Mouse (Mus musculus) MEL (cell line): ENCODE results near the gene Cerk. TPM values are rescaled to one million over a fixed set of nuclear protein-coding genes. Genes with fewer than 3 reads are reported as not detected.

Experiments used
- DNase-seq: peaks from one replicate; pipeline ENCODE4 v3.0.0; 2011; ENCODE audit warnings: low read depth, low spot score
- H3K27ac ChIP-seq: 2 replicates; pipeline ENCODE4 v1.5.1; 2012; ENCODE audit warnings: low read depth, mild to moderate bottlenecking, control low read depth, low read length, moderate library complexity; ENCODE audit not compliant: control insufficient read depth
- H3K27me3 ChIP-seq, 2 experiments: fragments of 150-350 bp in 1 of 2; sonication (generic) in 1 of 2; 2 replicates each; pipeline ENCODE4 v1.6.1; 2012; ENCODE audit warnings: low read length in 2 of 2, mild to moderate bottlenecking in 2 of 2, improper control_type of control experiment in 1 of 2, moderate library complexity in 1 of 2; ENCODE audit not compliant: insufficient read depth in 2 of 2, control insufficient read depth in 1 of 2
- H3K36me3 ChIP-seq, 2 experiments: 2 replicates each; pipeline ENCODE4 v1.6.1; 2012 to 2014; ENCODE audit warnings: low read length in 2 of 2, improper control_type of control experiment in 1 of 2, inconsistent platforms in 1 of 2, mild to moderate bottlenecking in 1 of 2; ENCODE audit not compliant: insufficient read depth in 2 of 2, control insufficient read depth in 1 of 2
- H3K4me1 ChIP-seq, 2 experiments: fragments of 150-350 bp in 1 of 2; sonication (generic) in 1 of 2; 2 replicates each; pipeline ENCODE4 v1.6.1; 2012; ENCODE audit warnings: low read length in 2 of 2, improper control_type of control experiment in 1 of 2, mild to moderate bottlenecking in 1 of 2; ENCODE audit not compliant: insufficient read depth in 2 of 2, control insufficient read depth in 1 of 2
- H3K4me3 ChIP-seq, 2 experiments: fragments of 150-350 bp in 1 of 2; sonication (generic) in 1 of 2; 2 replicates each; pipeline ENCODE4 v1.5.1; 2012; ENCODE audit warnings: low read depth in 2 of 2, low read length in 2 of 2, mild to moderate bottlenecking in 2 of 2, moderate library complexity in 2 of 2, control low read depth in 1 of 2, improper control_type of control experiment in 1 of 2; ENCODE audit not compliant: control insufficient read depth in 1 of 2, insufficient read depth in 1 of 2
- H3K79me2 ChIP-seq: 2 replicates; pipeline ENCODE4 v1.6.1; 2012; ENCODE audit warnings: mild to moderate bottlenecking, low read length, moderate library complexity; ENCODE audit not compliant: control insufficient read depth, poor library complexity, insufficient read depth
- H3K9ac ChIP-seq: 2 replicates; pipeline ENCODE4 v1.6.1; 2012; ENCODE audit warnings: low read depth, mild to moderate bottlenecking, control low read depth, low read length, moderate library complexity; ENCODE audit not compliant: control insufficient read depth, poor library complexity, severe bottlenecking
- H3K9me3 ChIP-seq: fragments of 150-350 bp; sonication (generic); replicated peaks from 2 replicates; pipeline ENCODE4 v1.6.1; 2012; ENCODE audit warnings: mild to moderate bottlenecking, low read length, improper control_type of control experiment, moderate library complexity; ENCODE audit not compliant: insufficient read depth
- BHLHE40 ChIP-seq: IDR thresholded peaks from 2 replicates; pipeline ENCODE4 v1.6.1; 2012; ENCODE audit warnings: low read depth, mild to moderate bottlenecking, inconsistent platforms, low read length, improper control_type of control experiment, borderline replicate concordance
- CHD1 ChIP-seq: IDR thresholded peaks from 2 replicates; pipeline ENCODE4 v1.6.1; 2012; ENCODE audit warnings: low read depth, mild to moderate bottlenecking, inconsistent platforms, low read length, improper control_type of control experiment
- CHD2 ChIP-seq: IDR thresholded peaks from 2 replicates; pipeline ENCODE4 v1.6.1; 2011; ENCODE audit warnings: low read length, improper control_type of control experiment
- CTCF ChIP-seq, 3 experiments: IDR thresholded peaks in 2 of 3; conservative IDR thresholded peaks in 1 of 3; 2 replicates each; pipeline ENCODE4 v1.5.1; 2011 to 2012; ENCODE audit warnings: low read length in 3 of 3, low read depth in 2 of 3, mild to moderate bottlenecking in 2 of 3, improper control_type of control experiment in 1 of 3, inconsistent platforms in 1 of 3, mixed read lengths in 1 of 3, moderate library complexity in 1 of 3; ENCODE audit not compliant: control insufficient read depth in 1 of 3, insufficient read depth in 1 of 3, poor library complexity in 1 of 3, severe bottlenecking in 1 of 3
- E2F4 ChIP-seq: IDR thresholded peaks from 2 replicates; pipeline ENCODE4 v1.6.1; 2011; ENCODE audit warnings: low read depth, low read length, improper control_type of control experiment, borderline replicate concordance
- ELF1 ChIP-seq: IDR thresholded peaks from 2 replicates; pipeline ENCODE4 v1.6.1; 2014; ENCODE audit warnings: low read depth, mild to moderate bottlenecking, inconsistent platforms, low read length, improper control_type of control experiment, moderate library complexity
- EP300 ChIP-seq, 2 experiments: IDR thresholded peaks; 2 replicates each; pipeline ENCODE4 v1.6.1; 2011; ENCODE audit warnings: improper control_type of control experiment in 2 of 2, low read length in 2 of 2, low read depth in 1 of 2, mild to moderate bottlenecking in 1 of 2
- GABPA ChIP-seq: IDR thresholded peaks from 2 replicates; pipeline ENCODE4 v1.6.1; 2012; ENCODE audit warnings: low read depth, mild to moderate bottlenecking, inconsistent platforms, low read length, improper control_type of control experiment, moderate library complexity
- GATA1 ChIP-seq: IDR thresholded peaks from 2 replicates; pipeline ENCODE4 v1.6.1; 2011; ENCODE audit warnings: low read depth, low read length, improper control_type of control experiment
- HCFC1 ChIP-seq: IDR thresholded peaks from 2 replicates; pipeline ENCODE4 v1.6.1; 2012; ENCODE audit warnings: low read depth, mild to moderate bottlenecking, inconsistent platforms, low read length, improper control_type of control experiment, moderate library complexity
- JUND ChIP-seq: IDR thresholded peaks from 2 replicates; pipeline ENCODE4 v1.6.1; 2011; ENCODE audit warnings: low read depth, mild to moderate bottlenecking, improper control_type of control experiment, low read length
- KAT2A ChIP-seq: conservative IDR thresholded peaks from 2 replicates; pipeline ENCODE4 v1.6.1; 2012; ENCODE audit warnings: low read depth, low read length, improper control_type of control experiment, inconsistent platforms
- MAFK ChIP-seq: IDR thresholded peaks from 2 replicates; pipeline ENCODE4 v1.6.1; 2011; ENCODE audit warnings: low read depth, mild to moderate bottlenecking, low read length, improper control_type of control experiment, borderline replicate concordance
- MAX ChIP-seq: IDR thresholded peaks from 2 replicates; pipeline ENCODE4 v1.6.1; 2011; ENCODE audit warnings: low read length, improper control_type of control experiment
- MAZ ChIP-seq: IDR thresholded peaks from 2 replicates; pipeline ENCODE4 v1.6.1; 2012; ENCODE audit warnings: low read depth, mild to moderate bottlenecking, inconsistent platforms, low read length, improper control_type of control experiment
- MEF2A ChIP-seq: IDR thresholded peaks from 2 replicates; pipeline ENCODE4 v1.6.1; 2014; ENCODE audit warnings: low read depth, mild to moderate bottlenecking, inconsistent platforms, low read length, improper control_type of control experiment; ENCODE audit not compliant: poor library complexity, insufficient replicate concordance, severe bottlenecking; ENCODE audit errors: extremely low read depth
- MXI1 ChIP-seq: IDR thresholded peaks from 2 replicates; pipeline ENCODE4 v1.6.1; 2011; ENCODE audit warnings: mild to moderate bottlenecking, low read depth, low read length, improper control_type of control experiment
- MYB ChIP-seq: IDR thresholded peaks from 2 replicates; pipeline ENCODE4 v1.6.1; 2011; ENCODE audit warnings: mild to moderate bottlenecking, low read depth, low read length, improper control_type of control experiment
- MYC ChIP-seq: IDR thresholded peaks from 2 replicates; pipeline ENCODE4 v1.6.1; 2011; ENCODE audit warnings: low read depth, mild to moderate bottlenecking, low read length, improper control_type of control experiment, moderate library complexity
- NELFE ChIP-seq: IDR thresholded peaks from 2 replicates; pipeline ENCODE4 v1.6.1; 2011; ENCODE audit warnings: low read depth, low read length, improper control_type of control experiment
- NRF1 ChIP-seq: IDR thresholded peaks from 2 replicates; pipeline ENCODE4 v1.6.1; 2014; ENCODE audit warnings: low read depth, mild to moderate bottlenecking, inconsistent platforms, low read length, improper control_type of control experiment, moderate library complexity; ENCODE audit not compliant: poor library complexity, insufficient read depth, severe bottlenecking
- POLR2A ChIP-seq, 2 experiments: IDR thresholded peaks; 2 replicates each; pipeline ENCODE4 v1.6.1; 2011 to 2012; ENCODE audit warnings: low read length in 2 of 2, mild to moderate bottlenecking in 2 of 2, control low read depth in 1 of 2, improper control_type of control experiment in 1 of 2, low read depth in 1 of 2, moderate library complexity in 1 of 2; ENCODE audit not compliant: control insufficient read depth in 1 of 2, insufficient read depth in 1 of 2, poor library complexity in 1 of 2
- POLR2AphosphoS2 ChIP-seq: IDR thresholded peaks from 2 replicates; pipeline ENCODE4 v1.6.1; 2011; ENCODE audit warnings: low read length, improper control_type of control experiment
- POLR2AphosphoS5 ChIP-seq: IDR thresholded peaks from 2 replicates; pipeline ENCODE4 v1.6.1; 2012; ENCODE audit warnings: low read depth, borderline replicate concordance, mild to moderate bottlenecking, inconsistent platforms, low read length, moderate library complexity, mixed read lengths
- RAD21 ChIP-seq: IDR thresholded peaks from 2 replicates; pipeline ENCODE4 v1.6.1; 2011; ENCODE audit warnings: mild to moderate bottlenecking, low read depth, low read length, improper control_type of control experiment
- RCOR1 ChIP-seq: IDR thresholded peaks from 2 replicates; pipeline ENCODE4 v1.6.1; 2012; ENCODE audit warnings: low read depth, mild to moderate bottlenecking, inconsistent platforms, low read length, improper control_type of control experiment
- SIN3A ChIP-seq: IDR thresholded peaks from 2 replicates; pipeline ENCODE4 v1.6.1; 2012; ENCODE audit warnings: low read length, improper control_type of control experiment, inconsistent platforms
- SMC3 ChIP-seq: IDR thresholded peaks from 2 replicates; pipeline ENCODE4 v1.6.1; 2011; ENCODE audit warnings: low read depth, low read length, improper control_type of control experiment
- TAL1 ChIP-seq: IDR thresholded peaks from 2 replicates; pipeline ENCODE4 v1.6.1; 2012; ENCODE audit warnings: mild to moderate bottlenecking, inconsistent platforms, low read length, moderate library complexity, mixed read lengths
- TBP ChIP-seq: IDR thresholded peaks from 2 replicates; pipeline ENCODE4 v1.8.0; 2011; ENCODE audit warnings: low read depth, low read length, improper control_type of control experiment
- TCF12 ChIP-seq: IDR thresholded peaks from 2 replicates; pipeline ENCODE4 v1.6.1; 2014; ENCODE audit warnings: low read depth, mild to moderate bottlenecking, inconsistent platforms, low read length, improper control_type of control experiment, moderate library complexity
- UBTF ChIP-seq: IDR thresholded peaks from 2 replicates; pipeline ENCODE4 v1.6.1; 2012; ENCODE audit warnings: low read depth, mild to moderate bottlenecking, inconsistent platforms, low read length, improper control_type of control experiment, moderate library complexity, borderline replicate concordance; ENCODE audit not compliant: insufficient read depth
- USF1 ChIP-seq: IDR thresholded peaks from 2 replicates; pipeline ENCODE4 v1.6.1; 2014; ENCODE audit warnings: low read depth, mild to moderate bottlenecking, inconsistent platforms, low read length, improper control_type of control experiment, moderate library complexity
- ZC3H11A ChIP-seq: IDR thresholded peaks from 2 replicates; pipeline ENCODE4 v1.6.1; 2012; ENCODE audit warnings: low read depth, mild to moderate bottlenecking, inconsistent platforms, low read length, improper control_type of control experiment
- ZKSCAN1 ChIP-seq: IDR thresholded peaks from 2 replicates; pipeline ENCODE4 v1.6.1; 2012; ENCODE audit warnings: low read depth, mild to moderate bottlenecking, inconsistent platforms, low read length, improper control_type of control experiment, moderate library complexity
- ZMIZ1 ChIP-seq: IDR thresholded peaks from 2 replicates; pipeline ENCODE4 v1.6.1; 2012; ENCODE audit warnings: low read depth, mild to moderate bottlenecking, inconsistent platforms, low read length, improper control_type of control experiment, moderate library complexity
- ZNF384 ChIP-seq: IDR thresholded peaks from 2 replicates; pipeline ENCODE4 v1.6.1; 2012; ENCODE audit warnings: low read depth, mild to moderate bottlenecking, inconsistent platforms, low read length, improper control_type of control experiment
- polyA plus RNA-seq, 2 experiments: library from polyadenylated mRNA; stranded (reverse) in 1 of 2; unstranded in 1 of 2; fragments of >175 nt in 1 of 2; fragments of >200 nt in 1 of 2; gene quantifications; 2 replicates each; pipeline versions ENCODE4 v1.2.1 to v1.2.4; 2012; ENCODE audit warnings: low replicate concordance in 2 of 2, low read depth in 1 of 2; ENCODE audit not compliant: insufficient read length in 2 of 2, insufficient read depth in 1 of 2, missing spikeins in 1 of 2
- total RNA-seq: library from RNA; depleted of rRNA; stranded (reverse); fragments of 300-350 nt; gene quantifications from 2 replicates; pipeline ENCODE4 v1.2.3, GENCODE M21; 2012

The Cerk gene
- total and polyA plus RNA-seq, 3 experiments: 4.1 to 9.5 TPM; not detected in 1

- Histone ChIP-seq H3K27me3 (no peaks in the 10 kb centered on the region), H3K9ac (no peak overlapping the region), H3K4me3 (no peak overlapping the region), H3K4me1 (no peaks in the 10 kb centered on the region), H3K9me3 (no peaks in the 10 kb centered on the region), H3K36me3 (no peaks in the 10 kb centered on the region; a peak in 1 of 4 replicates), H3K79me2 (no peaks in the 10 kb centered on the region), H3K27ac (no peak overlapping the region)
- DNase-seq: peak; percentile 77
- TF ChIP-seq TAL1 (no peak), CTCF (IDR thresholded peaks at IDR 0.05 in 2 of 3, conservative IDR thresholded peaks at IDR 0.05 in 1 of 3; ENCODE audit: control insufficient read depth in 1 of 3, insufficient read depth in 1 of 3, low read depth in 2 of 3, low read length in 3 of 3, poor library complexity in 1 of 3, severe bottlenecking in 1 of 3) (peak; percentile 89 to 91 (median 90)), ZNF384 (no peak), NELFE (no peak), SIN3A (peak; percentile 26; the same call in 1 of the 2 replicates), USF1 (no peak), ELF1 (no peak), CHD2 (no peak), MEF2A (no peak), POLR2A (IDR thresholded peaks at IDR 0.05; ENCODE audit: control insufficient read depth in 1 of 2, insufficient read depth in 1 of 2, low read depth in 1 of 2, low read length in 2 of 2, poor library complexity in 1 of 2) (no peak), NRF1 (no peak), GATA1 (no peak), MAZ (no peak), UBTF (no peak), MAFK (no peak), TBP (no peak), GABPA (no peak), RCOR1 (no peak), HCFC1 (no peak), EP300 (IDR thresholded peaks at IDR 0.05; ENCODE audit: low read depth in 1 of 2, low read length in 2 of 2) (no peak), ZC3H11A (peak; percentile 70), ZKSCAN1 (no peak), MYC (no peak), RAD21 (peak; percentile 80), MYB (no peak), E2F4 (no peak), BHLHE40 (no peak), POLR2AphosphoS2 (no peak), MXI1 (no peak), JUND (no peak), MAX (no peak), POLR2AphosphoS5 (no peak), ZMIZ1 (no peak), KAT2A (no peak), CHD1 (no peak), SMC3 (peak; percentile 85), TCF12 (no peak)
Measured at GRCm38 (mm10) chr15:86134941-86135783, 50.8 kb downstream of the Cerk start.
